Mouse (Mus musculus): ENCODE measurements around the gene Ube4a.

DNA sequence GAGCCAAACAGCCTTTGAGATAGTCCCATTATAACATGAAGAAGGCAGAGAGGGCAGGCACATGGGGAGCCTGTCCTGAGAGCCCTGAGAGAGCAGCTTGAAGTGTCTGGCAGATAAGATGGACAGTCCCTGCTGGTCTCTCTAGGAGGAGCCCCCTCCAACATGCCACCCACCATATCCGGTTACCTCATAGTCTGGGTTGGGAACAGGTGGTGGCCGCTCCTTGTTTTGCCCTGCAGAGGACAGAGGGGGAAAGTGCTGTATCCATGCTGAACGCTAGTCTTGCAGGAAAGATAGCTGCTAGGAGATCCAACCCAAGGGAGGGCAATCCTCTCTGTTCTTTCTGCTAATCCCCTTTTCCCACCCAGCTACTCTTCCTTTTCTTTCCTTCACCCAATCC lies 34.8 kb upstream of the Ube4a start:
- TF ChIP-seq POLR2A (IDR thresholded peaks at IDR 0.05; ENCODE audit: borderline replicate concordance, extremely low read depth, low read depth, low read length) = no peak
- no peak for TF ChIP-seq CTCF (IDR thresholded peaks at IDR 0.05; ENCODE audit: insufficient read depth, low read length)

Measured in lung, adult 2 months (tissue).